9 mouse cellular contexts compared by ENCODE assay signal in genomic region chr4:140030415-140030814, GRCm38 (mm10).
DNase-seq lines count a peak whose midpoint lies in the region; ATAC-seq and TF ChIP-seq lines count a peak whose summit lies in the region.
"Had no signal": no experiment of that assay in that cellular context is flagged by ENCODE, and none has a peak within 500 bp of the region (broad histone marks: within the 10 kb centered on the region; RNA-seq: fewer than 3 reads in every experiment).

No protein-coding gene starts in this region.

- intact Hi-C loops in heart, adult 2 months (cut with DNase I), result no loop called here
- intact Hi-C loops in heart, postnatal 25 days (cut with DNase I), result no loop called here

- no peaks in the 10 kb centered on the region for H3K79me2 ChIP-seq in heart, adult 2 months (replicated peaks; ENCODE audit: control insufficient read depth, insufficient read depth, low read length)

- H3K9ac ChIP-seq in heart, adult 2 months (ENCODE audit: low read depth, low read length), result no peak overlapping the region
- H3K9ac ChIP-seq in forebrain, embryonic 14.5 days (ENCODE audit: low read length), result no peak overlapping the region
- H3K9ac ChIP-seq in limb, embryonic 13.5 days, result no peak overlapping the region
- H3K9ac ChIP-seq: liver, embryonic 15.5 days had no signal

- no peaks in the 10 kb centered on the region for H3K4me1 ChIP-seq in heart, adult 2 months (ENCODE audit: control insufficient read depth, insufficient read depth, low read length)
- peaks cover 15% of the 10 kb centered on the region for H3K4me1 ChIP-seq in forebrain, embryonic 14.5 days (ENCODE audit: control insufficient read depth, insufficient read depth, low read length)
- H3K4me1 ChIP-seq in limb, embryonic 13.5 days, result 0 out of 2 replicates have a peak, but pooled peaks cover 5% of the 10 kb centered on the region
- H3K4me1 ChIP-seq: liver, embryonic 15.5 days had no signal

- H3K36me3 ChIP-seq in heart, adult 2 months (ENCODE audit: control insufficient read depth, insufficient read depth, low read length), result no peaks in the 10 kb centered on the region
- no peaks in the 10 kb centered on the region for H3K36me3 ChIP-seq in forebrain, embryonic 14.5 days (ENCODE audit: control insufficient read depth, insufficient read depth, low read length)
- H3K36me3 ChIP-seq in limb, embryonic 13.5 days, result no peaks in the 10 kb centered on the region
- H3K36me3 ChIP-seq: liver, embryonic 15.5 days had no signal

- TF ChIP-seq EP300 in heart, adult 2 months (IDR thresholded peaks at IDR 0.05; ENCODE audit: insufficient read depth, low read depth, low read length), result no peak

- no peaks in the 10 kb centered on the region; the same call in 1 of the 2 replicates for H3K27me3 ChIP-seq in heart, adult 2 months (ENCODE audit: control insufficient read depth, insufficient read depth, low read length)
- no peaks in the 10 kb centered on the region for H3K27me3 ChIP-seq in forebrain, embryonic 14.5 days (replicated peaks; ENCODE audit: control insufficient read depth, insufficient read depth, low read length)
- H3K27me3 ChIP-seq in limb, embryonic 13.5 days, result peaks cover 29% of the 10 kb centered on the region

- no peak overlapping the region for H3K4me3 ChIP-seq in heart, adult 2 months
- no peak overlapping the region for H3K4me3 ChIP-seq in forebrain, embryonic 14.5 days (ENCODE audit: low read depth, low read length)
- no peak overlapping the region for H3K4me3 ChIP-seq in limb, embryonic 13.5 days
- H3K4me3 ChIP-seq: liver, embryonic 15.5 days had no signal

- ATAC-seq in forebrain, embryonic 14.5 days, result peak; percentile 71
- peak; percentile 44; the same call in 1 of the 2 replicates for ATAC-seq in limb, embryonic 13.5 days (ENCODE audit: low FRiP score, low read depth)
- no peak for ATAC-seq in granulocyte monocyte progenitor cell, adult 5-6 weeks (replicated peaks; ENCODE audit: poor library complexity, severe bottlenecking)

- H3K9me3 ChIP-seq in forebrain, embryonic 14.5 days (replicated peaks; ENCODE audit: control insufficient read depth, low read length), result no peaks in the 10 kb centered on the region
- 0 out of 2 replicates have a peak, but pooled peaks cover 3% of the 10 kb centered on the region for H3K9me3 ChIP-seq in limb, embryonic 13.5 days
- H3K9me3 ChIP-seq: liver, embryonic 15.5 days had no signal

- H3K27ac ChIP-seq in heart, adult 2 months, result no peak overlapping the region
- peak overlapping the region; percentile 89 for H3K27ac ChIP-seq in forebrain, embryonic 14.5 days (ENCODE audit: low read depth, low read length)
- H3K27ac ChIP-seq in limb, embryonic 13.5 days, result no peak overlapping the region
- H3K27ac ChIP-seq: liver, embryonic 15.5 days had no signal

- peak; percentile 40 for TF ChIP-seq CTCF in heart, adult 2 months (IDR thresholded peaks at IDR 0.05)

- no peak for TF ChIP-seq POLR2A in heart, adult 2 months (IDR thresholded peaks at IDR 0.05; ENCODE audit: insufficient read depth, low read depth, low read length)

- WGBS in heart, adult 2 months, result 22% methylated on average over 6 of the region's 6 CpGs
- 29% methylated on average over 4 of the region's 6 CpGs for WGBS in forebrain, embryonic 14.5 days
- 37% methylated on average over 4 of the region's 6 CpGs for WGBS in limb, embryonic 13.5 days

- H3K4me2 ChIP-seq in forebrain, embryonic 14.5 days (ENCODE audit: low read length), result no peak overlapping the region
- H3K4me2 ChIP-seq in limb, embryonic 13.5 days (replicated peaks), result no peak overlapping the region
- H3K4me2 ChIP-seq: liver, embryonic 15.5 days had no signal

- DNase-seq in heart, adult 2 months, result peak in 1 of 2 experiments; percentile 46
- no peak for DNase-seq in heart, postnatal 25 days (ENCODE audit: low spot score)
- DNase-seq in urinary bladder, postnatal 14 days (ENCODE audit: low spot score), result peak; percentile 38
- DNase-seq in urinary bladder, postnatal 10 days (ENCODE audit: low spot score), result no peak
- DNase-seq in forebrain, embryonic 14.5 days (ENCODE audit: low spot score), result peak; percentile 74
- peak; percentile 82 for DNase-seq in retina, postnatal 1 day

Comparison
In these comparisons a context has a peak if more than half of its experiments do, and no peak if none do; other contexts are left out.
1. DNase-seq: peak in urinary bladder, postnatal 14 days (single experiment), forebrain, embryonic 14.5 days (single experiment) and retina, postnatal 1 day (single experiment); none in heart, postnatal 25 days (single experiment) and urinary bladder, postnatal 10 days (single experiment).